Mouse (Mus musculus) forebrain, postnatal 0 days (tissue): ENCODE data around the gene Ston1. TPM values are rescaled to one million over a fixed set of nuclear protein-coding genes. Genes with fewer than 3 reads are reported as not detected.

Experiments used
- ATAC-seq: fragments of 200-750 bp; cut with Nextera tagmentation; 2 replicates; pipeline ENCODE4 v1.8.0; 2017; ENCODE audit warnings: mild to moderate bottlenecking, moderate library complexity
- DNase-seq: peaks from one replicate; pipeline ENCODE4 v3.0.0-alpha.2; 2015
- H3K27ac ChIP-seq: fragments of 300-500 bp; sonication (generic); 2 replicates; pipeline ENCODE4 v1.5.1; 2014; ENCODE audit warnings: low read depth, mild to moderate bottlenecking, antibody characterized with exemption, low read length, moderate library complexity, mixed read lengths
- H3K27me3 ChIP-seq: fragments of 300-500 bp; sonication (generic); 2 replicates; pipeline ENCODE4 v1.6.1; 2014; ENCODE audit warnings: mild to moderate bottlenecking, low read length, mixed read lengths; ENCODE audit not compliant: insufficient read depth
- H3K36me3 ChIP-seq: fragments of 300-500 bp; sonication (generic); 2 replicates; pipeline ENCODE4 v1.6.1; 2014; ENCODE audit warnings: mild to moderate bottlenecking, moderate library complexity; ENCODE audit not compliant: insufficient read depth
- H3K4me1 ChIP-seq: fragments of 300-500 bp; sonication (generic); 2 replicates; pipeline ENCODE4 v1.6.1; 2014; ENCODE audit warnings: antibody characterized with exemption; ENCODE audit not compliant: insufficient read depth
- H3K4me2 ChIP-seq: fragments of 300-500 bp; sonication (generic); 2 replicates; pipeline ENCODE4 v1.6.1; 2014; ENCODE audit warnings: low read depth, mild to moderate bottlenecking, moderate library complexity
- H3K4me3 ChIP-seq: fragments of 300-500 bp; sonication (generic); 2 replicates; pipeline ENCODE4 v1.5.1; 2014; ENCODE audit warnings: low read depth, low read length, mixed read lengths
- H3K9ac ChIP-seq: fragments of 300-500 bp; sonication (generic); 2 replicates; pipeline ENCODE4 v1.6.1; 2014; ENCODE audit warnings: mild to moderate bottlenecking
- H3K9me3 ChIP-seq: fragments of 300-500 bp; sonication (generic); 2 replicates; pipeline ENCODE4 v1.6.1; 2016; ENCODE audit warnings: low read length
- CTCF ChIP-seq: sonication (generic); IDR thresholded peaks from 2 replicates; pipeline ENCODE4 v1.5.1; 2016; ENCODE audit warnings: antibody characterized with exemption, control low read depth, low read depth
- WGBS: fragments of 180-500 bp; shearing (Covaris S2); extraction: QIAGEN DNeasy Blood & Tissue Kit; methylation state at CpG from one replicate; pipeline ENCODE4 v1.1.7; 2014; 5-methylcytosine and 5-hydroxymethylcytosine counted together
- polyA plus RNA-seq: library from polyadenylated mRNA; unstranded; fragments of >200 nt; fragmentation: Nextera tagmentation; extraction: Ambion mirVana; gene quantifications from 2 replicates; pipeline ENCODE4 v1.2.1, GENCODE M21; 2015
- total RNA-seq: library from RNA; depleted of rRNA; stranded (reverse); fragments of >200 nt; gene quantifications from 2 replicates; pipeline ENCODE4 v1.2.3, GENCODE M21; 2014

Ston1 gene
- total and polyA plus RNA-seq, 2 experiments from 2014 or later: 1.5 to 2.2 TPM

- DNase-seq (no peak), ATAC-seq (no peak)
- Histone ChIP-seq H3K9ac (no peak overlapping the region), H3K27me3 (no peaks in the 10 kb centered on the region), H3K27ac (no peak overlapping the region), H3K36me3 (no peaks in the 10 kb centered on the region), H3K4me3 (no peak overlapping the region), H3K9me3 (no peaks in the 10 kb centered on the region), H3K4me2 (no peak overlapping the region), H3K4me1 (no peaks in the 10 kb centered on the region)
- 92% methylated on average over 3 of the region's 3 CpGs for WGBS
- TF ChIP-seq CTCF: no peak
Observed at GRCm38 (mm10) chr17:88647149-88647548, 49.7 kb downstream of the Ston1 start.

- ATAC-seq: peak; percentile 85
Observed at GRCm38 (mm10) chr17:88652010-88652409, 54.5 kb downstream of the Ston1 start.

GRCm38 (mm10) chr17:88652702-88653374 is 55.4 kb downstream of the Ston1 start:
- no peaks in the 10 kb centered on the region for H3K4me1 ChIP-seq
- WGBS: 14% methylated on average over 21 of the region's 21 CpGs
- ATAC-seq (peak; percentile 91), DNase-seq (peak; percentile 93)
- H3K36me3 ChIP-seq: no peaks in the 10 kb centered on the region
- H3K9ac ChIP-seq: peak overlapping the region; percentile 38; the same call in 1 of the 2 replicates
- H3K27me3 ChIP-seq: no peaks in the 10 kb centered on the region
- H3K4me2 ChIP-seq: peak overlapping the region; percentile 45
- H3K4me3 ChIP-seq: peak overlapping the region; percentile 11; the same call in 1 of the 2 replicates
- peak; percentile 96 for TF ChIP-seq CTCF
- H3K9me3 ChIP-seq: no peaks in the 10 kb centered on the region
- peak overlapping the region; percentile 36; the same call in 1 of the 2 replicates for H3K27ac ChIP-seq

More at GRCm38 (mm10) chr17:88652010-88652409, 54.5 kb downstream of the Ston1 start:
- no peaks in the 10 kb centered on the region for H3K9me3 ChIP-seq
- H3K36me3 ChIP-seq: no peaks in the 10 kb centered on the region
- no peaks in the 10 kb centered on the region for H3K27me3 ChIP-seq
- DNase-seq: peak; percentile 91
- WGBS: 5% methylated on average over 9 of the region's 9 CpGs
- no peak overlapping the region for H3K27ac ChIP-seq
- H3K4me2 ChIP-seq: no peak overlapping the region
- H3K4me1 ChIP-seq: no peaks in the 10 kb centered on the region
- no peak overlapping the region for H3K9ac ChIP-seq
- no peak overlapping the region for H3K4me3 ChIP-seq
- peak; percentile 93 for TF ChIP-seq CTCF

GRCm38 (mm10) chr17:88653375-88653769 is 55.9 kb downstream of the Ston1 start:
- Histone ChIP-seq H3K36me3 (no peaks in the 10 kb centered on the region), H3K4me3 (no peak overlapping the region), H3K9ac (no peak overlapping the region), H3K9me3 (no peaks in the 10 kb centered on the region), H3K27ac (no peak overlapping the region), H3K27me3 (no peaks in the 10 kb centered on the region), H3K4me1 (no peaks in the 10 kb centered on the region), H3K4me2 (no peak overlapping the region)
- TF ChIP-seq CTCF: no peak
- WGBS: 80% methylated on average over 4 of the region's 4 CpGs
- ATAC-seq (no peak), DNase-seq (no peak)

- 69% methylated on average over 6 of the region's 6 CpGs for WGBS
- no peak overlapping the region for H3K27ac ChIP-seq
- H3K9me3 ChIP-seq: no peaks in the 10 kb centered on the region
- no peaks in the 10 kb centered on the region for H3K27me3 ChIP-seq
- H3K9ac ChIP-seq: no peak overlapping the region
- no peak for TF ChIP-seq CTCF
- H3K4me3 ChIP-seq: no peak overlapping the region
- DNase-seq (no peak), ATAC-seq (no peak)
- no peaks in the 10 kb centered on the region for H3K4me1 ChIP-seq
- H3K36me3 ChIP-seq: no peaks in the 10 kb centered on the region
- H3K4me2 ChIP-seq: no peak overlapping the region
Observed at GRCm38 (mm10) chr17:88658510-88658909, 61.0 kb downstream of the Ston1 start.

- H3K4me2 ChIP-seq: no peak overlapping the region
- H3K9me3 ChIP-seq: no peaks in the 10 kb centered on the region
- H3K27me3 ChIP-seq: no peaks in the 10 kb centered on the region
- WGBS: 30% methylated on average over 2 of the region's 2 CpGs
- H3K36me3 ChIP-seq: no peaks in the 10 kb centered on the region
- H3K4me1 ChIP-seq: no peaks in the 10 kb centered on the region
- TF ChIP-seq CTCF: no peak
- H3K9ac ChIP-seq: no peak overlapping the region
- ATAC-seq (no peak), DNase-seq (no peak)
- H3K4me3 ChIP-seq: no peak overlapping the region
- no peak overlapping the region for H3K27ac ChIP-seq
Observed at GRCm38 (mm10) chr17:88666076-88666475, 68.6 kb downstream of the Ston1 start.

- ATAC-seq: peak; percentile 62
Observed at GRCm38 (mm10) chr17:88668452-88668851, 71.0 kb downstream of the Ston1 start, which contains the start of gene Gtf2a1l. Gene Gtf2a1l, plus strand, starts transcription at chr17:88668660.

More at GRCm38 (mm10) chr17:88668452-88668851, 71.0 kb downstream of the Ston1 start, which contains the start of gene Gtf2a1l:
- WGBS: 27% methylated on average over 21 of the region's 21 CpGs
- DNase-seq: peak; percentile 38
- H3K4me3 ChIP-seq: peak within 1 kb of the TSS; percentile 7; the same call in 1 of the 2 replicates
- no peaks in the 10 kb centered on the region for H3K36me3 ChIP-seq
- peak within 1 kb of the TSS; percentile 31 for H3K4me2 ChIP-seq
- H3K9me3 ChIP-seq: no peaks in the 10 kb centered on the region
- no peak within 1 kb of the TSS for H3K9ac ChIP-seq
- H3K4me1 ChIP-seq: no peaks in the 10 kb centered on the region
- peak; percentile 22; the same call in 1 of the 2 replicates for TF ChIP-seq CTCF
- no peaks in the 10 kb centered on the region for H3K27me3 ChIP-seq
- no peak within 1 kb of the TSS for H3K27ac ChIP-seq
